Mouse (Mus musculus): ENCODE data around the gene Mier2. TPM values are rescaled to one million over a fixed set of nuclear protein-coding genes. Genes with fewer than 3 reads are reported as not detected.

The Mier2 gene
- polyA plus RNA-seq, 1 experiment from 2014 or later = 4.8 TPM

DNA sequence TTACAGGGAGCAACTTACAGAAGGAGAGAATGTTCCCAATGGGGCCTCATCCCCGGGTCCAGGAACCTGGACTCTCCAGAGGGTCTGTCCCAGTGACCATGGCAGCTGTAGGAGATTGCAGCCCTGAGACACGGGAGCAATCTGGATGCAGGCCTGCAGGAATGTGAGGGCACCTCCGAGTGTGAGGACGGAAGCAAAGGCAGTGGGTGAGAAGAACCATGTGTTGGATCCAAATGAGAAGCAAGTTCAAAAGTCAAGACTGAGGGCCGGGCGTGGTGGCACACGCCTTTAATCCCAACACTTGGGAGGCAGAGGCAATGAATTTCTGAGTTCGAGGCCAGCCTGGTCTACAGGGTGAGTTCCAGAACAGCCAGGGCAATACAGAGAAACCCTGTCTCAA, 26.5 kb upstream of the Mier2 start:
- WGBS (ENCODE audit: missing documents) = 92% methylated on average over 8 of the region's 8 CpGs
- Histone ChIP-seq H3K79me2 (ENCODE audit: inconsistent target) (no peaks in the 10 kb centered on the region), H3K4me3 (ENCODE audit: inconsistent target) (no peak overlapping the region), H3K27ac (no peak overlapping the region), H3K36me3 (ENCODE audit: inconsistent target) (no peaks in the 10 kb centered on the region)

DNA sequence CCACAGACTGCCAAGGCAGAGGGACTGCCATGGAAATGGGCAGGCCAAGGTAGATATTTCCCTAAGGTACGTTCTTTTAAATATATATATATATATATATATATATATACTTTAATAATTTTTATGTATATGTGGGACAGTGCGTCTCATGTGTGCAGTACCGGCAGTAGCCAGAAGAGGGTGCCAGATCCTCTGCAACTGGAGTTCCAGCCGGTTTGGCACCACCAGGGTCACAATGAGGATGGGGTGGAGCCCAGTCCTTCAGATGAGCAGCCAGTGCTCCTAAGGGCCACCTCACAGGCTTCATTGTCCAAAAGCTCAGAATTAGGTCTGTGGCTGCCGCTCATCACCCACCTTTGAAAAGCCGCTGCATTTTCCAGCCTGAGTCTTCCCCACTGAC, 25.8 kb upstream of the Mier2 start:
- no peak overlapping the region for H3K4me3 ChIP-seq (ENCODE audit: inconsistent target)
- H3K36me3 ChIP-seq (ENCODE audit: inconsistent target) = no peaks in the 10 kb centered on the region
- WGBS (ENCODE audit: missing documents) = 58% methylated on average over 5 of the region's 6 CpGs
- H3K27ac ChIP-seq = no peak overlapping the region
- no peaks in the 10 kb centered on the region for H3K79me2 ChIP-seq (ENCODE audit: inconsistent target)

DNA sequence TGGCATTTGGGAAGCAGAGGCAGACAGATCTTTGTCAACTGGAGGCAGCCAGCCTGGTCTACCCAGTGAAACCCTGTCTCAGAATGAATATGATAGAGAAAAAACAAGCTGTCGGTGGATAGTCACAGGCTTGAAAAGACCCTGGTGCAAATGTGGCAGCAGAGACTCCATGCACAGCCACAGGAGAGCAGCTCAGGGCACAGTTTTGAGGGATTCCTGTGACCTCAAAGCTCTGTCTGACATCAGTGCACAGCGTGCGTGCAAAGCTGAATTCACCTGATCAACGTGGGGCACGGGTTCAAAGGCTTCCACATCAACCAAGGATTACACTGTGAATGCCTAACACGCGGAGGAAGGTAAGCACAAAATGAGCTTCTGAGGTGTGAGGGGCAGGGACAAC, 25.4 kb upstream of the Mier2 start:
- Histone ChIP-seq H3K27ac (no peak overlapping the region), H3K79me2 (ENCODE audit: inconsistent target) (no peaks in the 10 kb centered on the region), H3K4me3 (ENCODE audit: inconsistent target) (no peak overlapping the region), H3K36me3 (ENCODE audit: inconsistent target) (no peaks in the 10 kb centered on the region)
- 81% methylated on average over 7 of the region's 7 CpGs for WGBS (ENCODE audit: missing documents)

DNA sequence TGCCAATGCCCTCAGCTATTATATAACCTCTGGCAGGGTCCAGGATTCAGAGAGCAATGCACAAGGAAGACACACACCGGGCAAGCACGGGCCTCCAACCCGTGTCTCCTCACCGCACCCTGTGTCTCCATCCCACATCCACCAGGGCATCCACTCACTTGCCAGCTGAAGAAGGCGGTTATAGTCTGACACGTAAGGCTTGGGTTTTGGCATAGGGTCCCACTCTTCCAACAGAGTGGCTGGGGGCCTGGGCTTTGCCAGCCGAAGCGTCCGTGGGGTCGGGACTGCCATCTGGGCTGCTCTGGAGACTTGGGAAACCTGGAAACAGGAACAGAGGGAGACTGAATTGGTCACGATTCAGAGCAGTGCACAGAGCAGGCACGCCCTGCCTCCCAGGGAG, 24.8 kb upstream of the Mier2 start:
- Histone ChIP-seq H3K4me3 (ENCODE audit: inconsistent target) (no peak overlapping the region), H3K79me2 (ENCODE audit: inconsistent target) (no peaks in the 10 kb centered on the region), H3K36me3 (ENCODE audit: inconsistent target) (no peaks in the 10 kb centered on the region), H3K27ac (no peak overlapping the region)
- WGBS (ENCODE audit: missing documents) = 80% methylated on average over 12 of the region's 12 CpGs

DNA sequence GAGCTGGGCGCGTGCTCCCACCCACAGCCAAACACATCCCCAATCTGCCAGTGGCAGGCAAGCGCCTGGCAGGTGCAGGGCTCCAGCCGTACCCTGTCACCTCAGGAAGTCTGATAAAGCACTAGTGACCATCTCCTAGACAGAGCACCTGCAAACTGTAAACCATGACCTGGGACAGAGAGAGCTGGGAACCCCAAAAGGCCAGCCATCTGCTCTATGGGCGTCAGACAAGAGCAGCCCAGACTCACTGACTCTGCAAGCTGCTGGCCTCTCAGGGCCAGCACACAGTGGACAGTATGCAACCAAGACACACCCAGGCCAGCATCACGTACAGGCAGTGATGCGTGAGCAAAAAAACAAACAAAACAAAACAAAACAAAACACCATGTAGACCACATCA, 23.9 kb upstream of the Mier2 start:
- WGBS (ENCODE audit: missing documents) = 77% methylated on average over 7 of the region's 7 CpGs
- Histone ChIP-seq H3K36me3 (ENCODE audit: inconsistent target) (no peaks in the 10 kb centered on the region), H3K79me2 (ENCODE audit: inconsistent target) (no peaks in the 10 kb centered on the region), H3K4me3 (ENCODE audit: inconsistent target) (no peak overlapping the region), H3K27ac (no peak overlapping the region)

DNA sequence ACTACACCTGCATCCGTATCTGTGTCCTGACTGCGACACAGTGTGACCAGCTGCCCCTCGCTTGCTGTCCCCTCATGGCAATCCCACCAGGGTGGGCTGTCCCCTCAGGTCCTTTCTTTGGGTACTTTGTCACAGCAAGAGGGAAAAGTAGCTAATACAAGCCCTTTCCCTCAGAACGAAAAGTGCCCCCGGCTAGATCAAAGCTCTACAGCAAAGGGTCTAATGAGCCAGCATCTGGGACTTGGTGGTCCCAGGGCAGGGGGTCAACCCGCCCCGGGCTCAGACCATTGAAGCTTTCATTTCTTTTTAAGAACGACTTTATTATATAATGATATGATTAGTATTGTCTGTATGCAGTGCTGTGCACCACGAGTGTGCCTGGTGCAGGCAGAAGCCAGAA, 23.3 kb upstream of the Mier2 start:
- no peaks in the 10 kb centered on the region for H3K79me2 ChIP-seq (ENCODE audit: inconsistent target)
- no peaks in the 10 kb centered on the region for H3K36me3 ChIP-seq (ENCODE audit: inconsistent target)
- WGBS (ENCODE audit: missing documents) = 88% methylated on average over 9 of the region's 9 CpGs
- no peak overlapping the region for H3K27ac ChIP-seq
- H3K4me3 ChIP-seq (ENCODE audit: inconsistent target) = no peak overlapping the region

DNA sequence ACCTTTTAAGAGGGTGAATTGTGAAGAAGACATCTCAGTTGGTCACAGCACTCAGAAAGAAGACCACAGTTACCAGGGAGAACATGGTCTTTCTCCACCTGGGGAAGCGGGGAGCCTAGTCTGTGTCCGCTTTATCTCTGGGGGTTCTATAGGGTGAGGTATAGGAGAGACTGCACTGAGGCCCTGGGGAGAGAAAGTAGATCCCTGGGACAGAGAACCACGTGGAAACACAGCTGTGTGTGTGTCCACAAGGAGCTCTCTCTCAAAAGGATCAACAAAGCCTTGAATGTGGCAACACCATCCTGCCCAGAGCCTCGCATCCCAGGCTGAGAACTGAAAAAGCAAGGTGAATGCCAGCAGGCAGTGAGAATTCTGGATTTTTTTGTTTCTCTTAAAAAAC, 22.4 kb upstream of the Mier2 start:
- Histone ChIP-seq H3K36me3 (ENCODE audit: inconsistent target) (no peaks in the 10 kb centered on the region), H3K27ac (no peak overlapping the region), H3K79me2 (ENCODE audit: inconsistent target) (no peaks in the 10 kb centered on the region), H3K4me3 (ENCODE audit: inconsistent target) (no peak overlapping the region)
- 81% methylated on average over 4 of the region's 4 CpGs for WGBS (ENCODE audit: missing documents)

DNA sequence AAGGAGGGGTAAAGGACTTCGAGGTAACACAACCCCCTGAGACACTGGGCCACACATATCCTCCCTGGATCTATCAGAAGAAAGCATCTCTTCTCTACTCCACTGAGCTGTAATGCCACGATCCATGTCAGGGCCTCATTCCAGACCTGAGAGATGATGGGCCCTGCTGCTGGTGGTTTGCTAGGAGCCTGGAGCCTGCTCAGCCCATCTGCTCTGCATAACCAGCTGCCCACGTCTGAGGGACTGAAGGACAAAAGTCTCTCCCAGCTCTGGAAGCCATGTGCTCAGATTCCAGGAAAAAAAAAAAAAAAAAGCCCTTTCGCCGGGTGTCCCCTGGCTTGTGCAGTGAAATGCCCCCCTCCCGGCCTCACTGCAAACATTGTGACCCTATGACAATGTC, 20.8 kb upstream of the Mier2 start:
- WGBS (ENCODE audit: missing documents) = 90% methylated on average over 6 of the region's 6 CpGs
- Histone ChIP-seq H3K36me3 (ENCODE audit: inconsistent target) (no peaks in the 10 kb centered on the region), H3K79me2 (ENCODE audit: inconsistent target) (no peaks in the 10 kb centered on the region), H3K4me3 (ENCODE audit: inconsistent target) (no peak overlapping the region), H3K27ac (no peak overlapping the region)

DNA sequence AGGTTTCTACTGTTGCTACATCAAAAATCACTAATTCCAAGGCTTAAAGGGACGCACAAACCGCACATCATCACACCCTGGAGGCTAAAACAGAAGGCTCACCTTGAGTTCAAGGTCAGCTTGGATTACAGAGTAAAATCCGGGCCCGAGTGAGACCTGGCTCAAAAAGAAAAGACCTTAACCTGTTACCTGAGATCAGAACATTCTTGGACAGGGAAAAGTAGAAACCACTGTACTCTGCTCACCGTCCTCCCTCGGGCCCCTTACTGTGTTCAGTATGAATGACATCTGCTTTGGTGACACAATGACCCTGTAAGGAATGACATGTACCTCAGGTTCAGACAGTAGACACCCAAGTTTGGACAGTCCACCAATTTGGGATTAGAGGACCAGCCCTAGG, 19.8 kb upstream of the Mier2 start:
- Histone ChIP-seq H3K36me3 (ENCODE audit: inconsistent target) (no peaks in the 10 kb centered on the region), H3K4me3 (ENCODE audit: inconsistent target) (no peak overlapping the region), H3K79me2 (ENCODE audit: inconsistent target) (no peaks in the 10 kb centered on the region), H3K27ac (no peak overlapping the region)
- WGBS (ENCODE audit: missing documents) = 95% methylated on average over 6 of the region's 6 CpGs

DNA sequence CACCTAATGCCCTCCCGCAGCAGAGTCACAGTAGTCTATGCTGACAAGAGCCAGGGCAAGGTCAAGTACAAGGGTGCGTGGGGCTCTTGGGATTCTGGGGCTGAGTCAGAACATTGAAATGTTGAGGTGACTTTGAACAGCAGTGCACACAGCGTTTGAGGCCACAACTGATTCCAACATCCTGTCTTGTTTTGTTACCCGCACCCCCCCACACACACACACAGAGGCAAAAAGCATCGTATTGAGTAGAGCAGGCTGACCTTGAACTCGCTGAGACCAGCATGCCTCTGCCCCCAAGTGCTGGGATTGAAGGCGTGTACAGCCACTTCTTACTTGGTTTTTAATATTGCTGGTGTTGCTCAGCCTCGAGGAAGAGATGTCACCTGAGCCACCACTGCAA, 19.4 kb upstream of the Mier2 start:
- H3K79me2 ChIP-seq (ENCODE audit: inconsistent target) = no peaks in the 10 kb centered on the region
- WGBS (ENCODE audit: missing documents) = 89% methylated on average over 8 of the region's 8 CpGs
- H3K4me3 ChIP-seq (ENCODE audit: inconsistent target) = no peak overlapping the region

DNA sequence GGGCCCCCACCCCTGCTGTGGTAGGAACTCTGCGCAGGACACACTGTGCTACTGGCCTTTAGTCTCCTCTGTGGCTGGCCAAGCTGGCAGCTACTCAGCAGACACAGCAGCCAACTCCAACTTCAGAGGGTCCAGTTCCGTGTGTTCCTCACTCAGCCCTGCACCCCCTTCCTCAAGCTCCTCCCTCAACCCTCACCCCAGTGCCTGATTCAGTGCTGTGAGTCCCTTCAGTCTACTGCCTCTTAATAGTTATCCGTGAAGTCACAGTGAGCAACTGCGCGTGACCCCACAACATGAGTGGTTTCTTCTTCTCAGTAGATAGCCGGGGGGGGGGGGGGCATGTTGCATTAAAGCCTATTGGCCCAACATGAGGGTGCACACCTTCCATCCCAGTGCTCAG, 18.6 kb upstream of the Mier2 start:
- Histone ChIP-seq H3K27ac (no peak overlapping the region), H3K4me3 (ENCODE audit: inconsistent target) (no peak overlapping the region), H3K36me3 (ENCODE audit: inconsistent target) (no peaks in the 10 kb centered on the region), H3K79me2 (ENCODE audit: inconsistent target) (no peaks in the 10 kb centered on the region)
- WGBS (ENCODE audit: missing documents) = 92% methylated on average over 5 of the region's 6 CpGs

More for the DNA sequence above, 19.4 kb upstream of the Mier2 start:
- Histone ChIP-seq H3K27ac (no peak overlapping the region), H3K36me3 (ENCODE audit: inconsistent target) (no peaks in the 10 kb centered on the region)

DNA sequence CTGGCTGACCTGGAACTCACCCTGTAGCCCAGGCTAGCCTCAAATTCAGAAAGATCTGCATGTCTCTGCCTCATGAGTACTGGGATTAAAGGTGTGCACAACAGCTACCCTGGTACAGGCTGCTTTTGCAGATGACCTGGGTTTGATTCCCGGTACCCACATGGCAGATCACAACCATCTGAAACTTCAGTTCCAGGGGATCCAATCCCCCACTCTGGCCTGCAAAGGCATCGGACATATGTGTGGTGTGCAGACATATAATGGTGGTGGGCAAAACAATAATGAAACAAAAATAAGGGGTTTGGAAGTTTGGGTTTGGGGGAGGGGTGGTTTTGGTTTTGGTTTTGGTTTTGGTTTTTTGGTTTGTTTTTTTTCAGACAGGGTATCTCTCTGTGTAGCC, 16.3 kb upstream of the Mier2 start:
- WGBS (ENCODE audit: missing documents) = 100% methylated on average over 2 of the region's 2 CpGs
- Histone ChIP-seq H3K36me3 (ENCODE audit: inconsistent target) (no peaks in the 10 kb centered on the region), H3K4me3 (ENCODE audit: inconsistent target) (no peak overlapping the region), H3K79me2 (ENCODE audit: inconsistent target) (no peaks in the 10 kb centered on the region), H3K27ac (no peak overlapping the region)

DNA sequence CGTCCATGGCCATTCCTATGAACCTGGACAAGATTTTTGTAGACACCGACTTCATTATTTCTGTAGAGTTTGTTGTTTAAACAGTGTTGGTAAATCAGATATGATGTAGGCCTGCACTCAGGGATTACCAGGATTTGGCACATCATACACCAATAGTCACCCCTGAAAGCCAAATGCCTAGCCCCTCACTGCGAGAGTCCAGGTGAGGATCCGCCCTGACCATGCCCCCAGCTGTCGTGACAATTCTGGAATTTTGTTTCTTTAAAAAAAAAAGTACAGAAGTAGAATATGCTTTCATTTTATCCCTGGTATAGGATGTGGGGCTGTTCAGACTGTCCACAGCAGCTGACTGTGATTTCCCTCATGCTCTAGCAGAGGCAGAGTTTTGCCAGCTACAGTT, 14.9 kb upstream of the Mier2 start:
- WGBS (ENCODE audit: missing documents) = 98% methylated on average over 5 of the region's 5 CpGs
- Histone ChIP-seq H3K79me2 (ENCODE audit: inconsistent target) (no peaks in the 10 kb centered on the region), H3K27ac (no peak overlapping the region)

DNA sequence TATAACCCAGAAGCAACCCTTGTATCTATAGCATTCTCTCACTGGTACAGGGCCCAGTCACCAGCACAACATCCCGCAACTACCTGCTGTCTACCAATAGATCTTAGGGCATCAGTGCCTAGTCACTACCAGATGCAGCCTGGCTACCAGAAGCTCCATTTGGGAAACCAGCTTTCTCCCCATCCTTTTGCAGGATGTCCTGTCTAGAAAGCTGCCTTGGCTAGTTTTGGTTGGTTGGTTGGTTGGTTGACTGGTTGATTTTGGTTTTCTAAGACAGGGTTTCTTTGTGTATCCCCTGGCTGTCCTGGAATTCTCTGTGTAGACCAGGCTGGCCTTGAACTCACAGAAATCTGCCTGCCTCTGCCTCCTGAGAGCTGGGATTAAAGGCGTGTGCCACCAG, 4.7 kb upstream of the Mier2 start:
- H3K4me3 ChIP-seq (ENCODE audit: inconsistent target) = no peak overlapping the region
- H3K79me2 ChIP-seq (ENCODE audit: inconsistent target) = no peaks in the 10 kb centered on the region
- 93% methylated on average over 2 of the region's 2 CpGs for WGBS (ENCODE audit: missing documents)
- H3K27ac ChIP-seq = no peak overlapping the region
- no peaks in the 10 kb centered on the region for H3K36me3 ChIP-seq (ENCODE audit: inconsistent target)

More for the DNA sequence above, 14.9 kb upstream of the Mier2 start:
- Histone ChIP-seq H3K36me3 (ENCODE audit: inconsistent target) (no peaks in the 10 kb centered on the region), H3K4me3 (ENCODE audit: inconsistent target) (no peak overlapping the region)

DNA sequence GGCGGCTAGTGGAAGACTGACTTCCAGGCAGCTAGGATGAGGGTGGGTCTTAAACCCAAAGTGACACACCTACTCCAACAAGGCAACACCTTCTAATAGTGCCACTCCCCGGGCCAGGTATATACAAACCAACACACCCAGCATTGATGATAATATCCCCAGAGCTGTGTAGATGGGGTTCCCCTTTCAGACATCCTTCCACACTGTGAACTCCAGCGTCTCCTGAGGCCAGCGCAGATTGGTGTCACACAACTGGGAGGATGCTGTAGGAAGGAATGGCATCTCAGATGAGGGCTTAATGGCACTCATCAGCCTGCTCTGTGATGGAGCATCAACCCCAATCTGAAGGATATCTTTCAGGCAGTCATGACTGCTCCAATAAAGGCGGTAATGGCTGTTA, 2.5 kb upstream of the Mier2 start:
- H3K27ac ChIP-seq = no peak overlapping the region
- no peak overlapping the region for H3K4me3 ChIP-seq (ENCODE audit: inconsistent target)
- H3K36me3 ChIP-seq (ENCODE audit: inconsistent target) = no peaks in the 10 kb centered on the region
- 94% methylated on average over 5 of the region's 5 CpGs for WGBS (ENCODE audit: missing documents)
- H3K79me2 ChIP-seq (ENCODE audit: inconsistent target) = peaks cover 18% of the 10 kb centered on the region

DNA sequence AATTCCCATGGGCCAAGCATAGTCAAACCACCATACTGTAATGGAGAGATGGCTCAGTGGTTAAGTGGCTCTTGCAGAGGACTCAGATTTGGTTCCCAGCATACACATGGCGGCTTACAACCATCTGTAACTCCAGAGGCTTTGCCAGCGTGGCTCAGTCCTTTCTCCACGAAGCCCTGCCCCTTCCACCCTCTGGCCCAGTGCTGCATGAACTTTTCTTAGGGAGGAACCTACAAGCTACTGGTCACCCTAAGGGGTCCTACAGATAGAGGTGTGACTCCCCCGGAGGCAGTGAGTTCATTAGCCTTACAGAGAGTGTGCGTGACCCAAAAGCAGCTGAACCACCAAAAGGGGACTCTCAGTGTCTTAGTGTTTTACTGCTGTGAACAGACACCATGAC, 2.0 kb upstream of the Mier2 start:
- H3K4me3 ChIP-seq (ENCODE audit: inconsistent target) = no peak overlapping the region
- no peak overlapping the region for H3K27ac ChIP-seq
- H3K79me2 ChIP-seq (ENCODE audit: inconsistent target) = peaks cover 23% of the 10 kb centered on the region
- H3K36me3 ChIP-seq (ENCODE audit: inconsistent target) = no peaks in the 10 kb centered on the region
- 100% methylated on average over 5 of the region's 5 CpGs for WGBS (ENCODE audit: missing documents)

Measured in macrophage (primary cell).